Mouse (Mus musculus) gonadal fat pad, adult 2 months (tissue): ENCODE results near the gene Grap2. TPM values are rescaled to one million over a fixed set of nuclear protein-coding genes. Genes with fewer than 3 reads are reported as not detected.
"Not testable (repeated sequence)": the region's sequence is repeated elsewhere in the genome, so short reads cannot be mapped to it uniquely, and the experiment has no call there.

Experiments
- DNase-seq: peaks from one replicate; pipeline ENCODE4 v3.0.0-alpha.2; 2012; ENCODE audit warnings: low read depth
- polyA plus RNA-seq: library from polyadenylated mRNA; depleted of rRNA; stranded (reverse); fragments of >200 nt; gene quantifications from 2 replicates; pipeline ENCODE4 v1.2.3, GENCODE M21; 2012

Grap2 gene
- polyA plus RNA-seq, 1 experiment: 0.70 TPM

DNA sequence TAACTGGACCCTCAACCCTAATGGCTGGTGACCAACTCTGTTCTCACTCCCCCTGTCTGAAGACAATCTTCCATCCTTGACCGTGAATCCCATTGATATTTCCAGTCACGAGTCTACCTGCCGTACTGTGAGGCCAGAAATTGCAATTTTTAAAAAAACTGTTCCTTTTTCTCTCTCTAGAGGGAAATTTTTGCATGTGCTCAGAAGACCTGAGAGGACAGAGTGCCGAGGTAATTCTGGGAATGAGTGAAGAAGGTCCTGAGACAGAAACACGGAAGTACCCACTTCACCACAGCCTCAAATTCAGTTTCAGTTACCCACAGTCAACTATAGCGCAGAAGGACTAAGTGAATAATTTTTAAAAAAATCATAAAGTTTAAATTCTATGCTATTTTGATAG, 5.7 kb upstream of the Grap2 start:
- no peak for DNase-seq

GRCm38 (mm10) chr15:80567139-80567538, 5.3 kb upstream of the Grap2 start:
- DNase-seq: no peak

GRCm38 (mm10) chr15:80567731-80568130, 4.7 kb upstream of the Grap2 start:
- no peak for DNase-seq

DNA sequence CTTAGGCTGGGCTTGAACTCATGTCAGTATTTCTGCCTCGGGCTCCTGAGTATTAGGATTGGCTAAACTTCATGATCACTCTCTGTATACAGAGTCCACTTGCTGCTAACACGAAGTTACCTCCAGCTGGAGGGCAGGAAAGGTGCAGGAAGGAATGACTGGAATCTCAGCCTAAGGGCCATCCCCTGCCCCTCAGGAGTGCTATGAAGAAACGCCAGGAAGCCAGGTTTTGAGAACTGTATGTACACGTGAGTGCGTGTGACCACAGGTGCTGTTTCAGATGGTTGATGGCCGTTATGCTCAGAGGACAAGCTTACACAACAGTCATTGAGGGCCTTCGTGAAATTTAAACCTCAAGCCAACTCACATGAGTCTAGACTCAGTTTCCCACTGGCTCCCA, 3.2 kb upstream of the Grap2 start:
- DNase-seq: no peak

GRCm38 (mm10) chr15:80570226-80570625, 2.2 kb upstream of the Grap2 start:
- no peak for DNase-seq

GRCm38 (mm10) chr15:80571611-80572010, 783 bp upstream of the Grap2 start:
- DNase-seq: no peak

DNA sequence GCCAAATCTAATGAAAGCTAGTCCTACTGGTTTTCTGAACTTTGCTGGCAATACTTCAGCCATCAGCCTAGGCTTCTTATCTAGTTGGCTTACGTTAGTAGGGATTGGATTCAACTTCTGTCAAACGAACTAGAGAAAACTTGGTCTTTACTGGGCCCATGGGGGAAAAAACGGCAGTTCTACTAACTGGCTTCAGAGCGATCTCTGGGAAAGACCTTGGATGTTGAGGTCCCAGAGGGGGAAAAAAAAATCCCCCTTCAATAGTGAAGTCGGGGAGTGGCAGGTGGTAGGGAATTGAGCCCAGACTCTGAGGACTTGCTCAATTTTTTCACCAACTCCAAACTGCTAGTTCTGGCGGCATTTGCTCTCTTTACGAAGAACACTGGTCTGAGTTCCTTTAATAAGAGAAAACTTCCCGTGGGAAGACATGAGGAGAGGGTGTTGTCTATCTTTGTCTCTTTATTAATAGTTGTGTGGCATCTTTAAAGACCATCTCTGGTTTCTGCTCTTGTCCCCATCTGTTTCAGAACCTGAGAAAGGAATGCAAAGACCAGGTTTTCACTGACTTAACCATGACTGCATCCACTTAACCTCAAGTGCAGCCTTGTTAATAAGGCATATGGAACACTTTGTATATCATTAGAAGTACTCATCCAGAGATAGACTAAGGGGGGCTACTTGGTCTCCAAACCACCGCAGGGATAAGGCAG, 572 bp downstream of the Grap2 start:
- no peak for DNase-seq

DNA sequence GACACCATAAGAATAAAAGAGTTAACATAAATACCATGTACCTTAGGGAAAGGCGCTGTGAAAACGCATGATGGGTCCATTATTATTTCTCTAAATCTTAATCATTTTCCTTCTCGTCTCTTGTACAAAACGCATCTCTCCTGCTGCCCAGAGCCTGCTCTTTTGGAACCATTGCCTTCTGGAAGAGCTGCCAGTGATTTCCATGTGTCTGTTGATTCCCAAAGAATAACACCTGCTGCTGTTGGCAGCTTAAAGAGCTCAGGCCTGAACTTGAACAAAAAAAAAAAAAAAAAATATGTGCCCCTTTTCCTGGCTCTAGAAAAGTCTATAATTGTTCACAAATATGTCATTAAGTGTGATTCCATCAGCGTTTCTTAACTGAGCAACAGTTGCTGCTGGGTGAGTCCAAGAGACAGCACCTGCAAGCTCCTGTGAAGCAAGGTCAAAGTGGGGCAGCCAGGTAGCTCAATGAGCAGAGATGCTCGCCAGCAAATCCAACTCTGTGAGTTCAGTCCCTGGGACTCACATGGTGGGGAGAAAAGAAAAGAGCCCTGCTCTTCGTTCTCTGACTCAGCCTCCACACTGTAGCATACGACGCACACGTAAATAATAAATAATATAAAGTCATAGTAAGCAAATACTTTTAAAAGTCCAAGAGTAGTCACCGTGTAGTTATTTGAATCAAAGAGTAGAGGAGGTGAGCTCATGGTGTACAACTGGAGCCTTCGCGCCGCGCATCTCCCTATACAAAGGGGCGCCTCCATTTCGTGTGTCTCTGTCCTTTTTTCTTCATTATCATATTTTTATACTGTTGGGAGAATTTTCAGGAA, 2.0 kb downstream of the Grap2 start:
- DNase-seq: no peak

DNA sequence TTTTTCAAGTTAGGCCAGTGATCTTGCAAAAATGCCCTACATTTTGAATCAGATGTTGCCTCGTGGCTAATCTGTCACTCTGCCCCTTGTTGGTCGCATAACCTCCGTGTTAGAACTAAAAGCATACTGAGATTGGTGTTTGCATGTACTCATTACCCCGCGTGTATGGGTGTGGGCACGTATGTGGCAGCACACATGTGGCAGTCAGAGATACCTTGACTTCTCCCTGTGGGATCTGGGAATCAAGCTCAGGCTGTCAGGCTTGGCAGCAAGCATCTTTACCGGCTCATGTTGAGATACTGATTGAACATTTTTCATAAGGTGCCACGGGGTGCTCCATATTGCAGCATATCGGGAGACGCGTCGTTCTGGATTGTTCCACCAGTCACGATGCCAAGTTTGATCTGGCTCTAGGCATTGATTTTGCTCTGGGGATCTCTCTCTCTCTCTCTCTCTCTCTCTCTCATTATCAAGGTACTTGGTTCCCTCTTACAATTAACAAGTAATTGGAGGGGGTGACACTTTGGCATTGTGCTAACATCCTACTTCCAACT, 3.5 kb downstream of the Grap2 start:
- DNase-seq: no peak

DNA sequence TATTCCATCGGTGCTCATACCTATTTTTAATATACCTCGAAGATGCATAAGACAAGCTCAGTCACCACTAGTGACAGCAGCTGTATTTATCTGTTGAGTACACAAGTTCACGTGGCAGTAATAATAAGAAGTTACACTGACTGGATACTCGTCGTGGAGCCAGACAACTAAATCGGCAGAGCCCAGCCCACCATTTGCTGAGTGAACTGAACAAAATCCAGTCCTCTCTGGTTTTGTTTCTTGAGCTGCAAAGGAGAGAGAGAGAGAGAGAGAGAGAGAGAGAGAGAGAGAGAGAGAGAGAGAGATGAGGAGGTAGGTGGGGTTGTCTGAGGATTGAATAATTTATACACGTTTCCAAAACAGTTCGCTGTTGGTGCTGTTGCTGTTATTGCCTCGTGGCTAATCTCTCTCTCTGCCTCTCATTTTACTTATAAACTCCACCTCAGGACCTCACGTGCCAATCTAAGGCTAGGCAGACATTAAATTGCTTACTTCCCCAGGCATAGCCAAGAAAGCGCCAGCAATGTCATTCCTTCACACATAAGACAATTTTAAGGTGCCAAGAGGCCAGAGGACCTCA, 4.1 kb downstream of the Grap2 start:
- DNase-seq: no peak

- DNase-seq: no peak
These were observed 5.0 kb downstream of the Grap2 start for GRCm38 (mm10) chr15:80577166-80577960.

DNA sequence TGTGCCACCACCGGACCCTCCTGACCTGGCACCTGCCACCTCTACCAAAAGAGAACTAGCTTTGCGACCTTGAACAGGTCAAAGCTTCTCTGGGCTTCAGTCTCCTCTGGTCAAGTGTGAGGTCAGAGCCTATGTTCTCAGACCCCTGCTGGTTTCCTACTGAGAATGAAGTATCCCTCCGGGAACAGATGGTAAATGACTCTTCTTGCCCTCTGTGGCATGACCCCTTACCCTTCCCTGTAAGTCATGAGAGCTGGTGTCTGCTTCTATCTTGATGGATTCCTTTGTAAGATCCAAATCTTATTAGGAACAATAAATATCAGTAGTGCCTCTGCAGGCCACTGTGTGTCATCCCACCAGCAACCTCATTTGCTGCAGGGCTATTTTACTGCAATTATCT, 6.7 kb downstream of the Grap2 start:
- no peak for DNase-seq

- DNase-seq: not testable (repeated sequence)
These were observed 8.2 kb downstream of the Grap2 start for GRCm38 (mm10) chr15:80580585-80580984.

DNA sequence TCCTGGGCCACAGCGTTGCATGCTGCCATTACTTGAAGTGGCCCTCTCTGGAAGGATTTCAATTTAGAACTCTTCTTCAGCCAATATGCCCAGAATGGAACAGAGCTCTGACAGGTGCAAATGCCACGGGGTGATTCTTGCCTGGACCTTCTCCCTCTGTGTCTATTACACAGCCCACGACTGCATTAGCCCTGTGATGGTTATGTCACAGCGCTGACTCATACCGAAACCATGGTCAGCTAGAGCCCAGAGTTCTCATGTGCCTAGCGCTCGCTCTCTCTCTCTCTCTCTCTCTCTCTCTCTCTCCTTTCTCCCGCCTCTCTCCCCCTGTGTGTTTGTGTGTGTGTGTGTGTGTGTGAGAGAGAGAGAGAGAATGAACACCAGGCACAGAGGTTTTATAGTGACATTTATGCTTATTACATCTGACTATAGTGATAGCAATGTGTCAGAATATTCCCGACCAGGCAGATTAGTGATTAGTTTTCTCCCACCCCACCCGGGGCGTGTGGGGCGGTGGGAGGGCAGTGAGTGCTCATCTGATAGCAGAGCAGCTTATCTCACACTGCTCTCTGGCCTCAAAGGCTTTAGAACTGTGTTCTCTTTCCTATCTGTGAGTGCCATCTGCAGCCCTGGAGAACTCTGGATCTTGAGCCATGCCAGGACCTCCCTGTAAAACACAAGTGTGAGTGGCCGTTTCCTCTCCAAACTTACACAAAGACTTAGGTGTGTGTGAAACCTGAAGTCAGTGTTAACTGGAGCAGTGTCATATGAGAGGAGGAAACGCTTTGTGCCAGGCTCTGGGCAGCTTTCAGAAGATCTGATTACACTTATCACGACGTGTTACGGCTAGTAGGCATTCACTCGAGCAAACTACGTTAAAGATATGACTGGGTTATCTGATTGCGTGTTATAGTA, 10.4 kb downstream of the Grap2 start:
- DNase-seq: no peak

GRCm38 (mm10) chr15:80586296-80586695, 13.9 kb downstream of the Grap2 start:
- no peak for DNase-seq

DNA sequence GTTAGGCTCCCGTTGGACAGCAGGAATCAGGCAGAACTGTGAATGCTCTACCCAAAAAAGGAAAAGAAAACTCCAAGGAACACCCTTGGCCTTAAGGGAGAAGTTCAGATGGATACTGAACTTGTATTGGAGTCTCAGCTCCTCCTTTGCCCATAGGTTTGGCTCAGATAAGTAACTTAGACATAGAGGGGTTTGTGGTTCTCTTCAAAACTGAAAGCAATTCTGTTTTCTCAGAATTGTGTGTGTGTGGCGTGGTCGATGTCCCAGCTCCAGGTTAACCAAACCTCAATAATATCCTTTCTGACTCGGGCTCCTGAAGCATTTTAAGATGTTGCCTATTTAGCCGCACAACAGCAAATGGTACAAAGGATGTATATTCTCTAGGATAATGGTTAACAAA, 18.2 kb downstream of the Grap2 start:
- DNase-seq: no peak

DNA sequence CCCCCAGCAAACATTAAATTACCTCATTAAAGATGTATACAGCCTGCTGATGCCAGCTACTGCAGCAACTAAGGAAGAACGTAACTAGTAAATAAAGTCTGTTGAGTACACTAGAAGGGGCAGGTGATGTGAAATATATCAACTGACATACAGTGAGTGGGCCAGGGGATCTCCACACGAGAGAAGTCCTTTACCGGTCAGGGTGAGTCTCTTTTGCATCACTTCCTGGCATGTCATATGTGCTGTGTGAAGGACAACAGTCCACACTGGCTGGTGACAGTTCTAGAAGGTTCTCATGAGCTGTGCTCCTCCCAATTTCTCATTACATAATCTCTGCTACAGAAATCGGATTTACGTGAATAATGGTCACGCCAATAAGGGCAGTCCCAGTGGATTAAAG, 20.3 kb downstream of the Grap2 start:
- DNase-seq: no peak

DNA sequence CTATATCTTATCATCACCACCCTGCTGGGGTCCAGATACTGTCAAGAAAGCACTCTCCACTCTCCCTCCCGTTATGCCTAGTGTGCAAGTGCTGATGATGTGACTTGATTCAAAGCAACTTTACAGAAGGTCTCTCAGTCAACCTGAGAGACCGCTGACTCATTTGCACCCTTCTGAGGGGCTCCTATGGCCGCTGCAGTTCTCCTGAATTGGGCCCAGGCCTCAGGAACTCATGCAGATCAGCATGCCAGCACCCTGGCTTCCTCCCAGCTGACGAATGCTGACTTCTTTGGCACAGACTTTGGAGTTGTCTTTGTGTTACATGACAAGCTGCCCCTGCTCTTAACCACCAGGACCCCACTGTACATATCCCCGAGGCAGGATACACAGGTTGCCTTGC, 21.5 kb downstream of the Grap2 start:
- DNase-seq: no peak

DNA sequence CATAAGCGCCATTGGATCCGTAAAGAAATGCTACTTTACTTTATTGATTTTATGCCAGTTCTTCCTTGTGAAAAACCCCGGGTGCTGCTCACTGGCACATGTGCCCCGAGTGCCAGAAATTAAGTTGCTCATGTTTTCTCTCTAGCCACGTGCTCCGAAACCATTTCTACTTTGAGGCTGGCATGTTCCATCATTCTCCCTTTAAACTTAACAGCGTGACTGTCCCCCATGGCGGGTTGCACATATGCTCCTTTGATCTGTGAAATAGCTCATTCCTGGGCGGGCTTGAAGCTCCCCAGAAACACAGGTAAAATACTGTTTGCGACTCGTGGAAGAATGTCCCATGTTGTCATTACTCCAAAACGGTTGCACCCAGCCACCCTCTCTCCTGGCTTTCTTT, 26.4 kb downstream of the Grap2 start:
- no peak for DNase-seq

DNA sequence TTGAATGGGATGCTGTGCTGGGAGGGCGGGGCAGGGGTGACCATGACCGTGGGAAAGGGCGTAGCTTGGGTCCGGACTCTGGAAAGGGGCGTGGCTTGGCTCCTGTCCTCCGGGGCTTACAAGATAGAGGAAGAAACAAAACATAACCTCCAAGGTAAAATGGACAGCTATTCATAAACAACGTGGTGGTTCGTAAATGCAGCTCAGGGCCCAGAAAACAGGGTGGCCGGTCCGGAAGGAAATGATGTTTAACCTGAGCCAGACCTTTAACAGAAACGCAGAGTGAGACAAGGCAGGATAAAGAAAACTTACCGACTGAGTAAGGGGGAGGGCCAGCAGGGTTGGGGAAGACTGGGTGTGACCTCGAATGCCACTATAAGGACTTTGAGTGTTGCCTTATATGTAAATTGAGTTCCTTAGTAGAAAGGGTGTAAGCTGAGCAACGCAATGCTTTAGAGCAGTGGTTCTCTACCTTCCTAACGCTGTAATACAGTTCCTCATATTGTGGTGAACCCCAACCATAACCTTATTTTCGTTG, 26.9 kb downstream of the Grap2 start:
- DNase-seq: no peak
